Mouse (Mus musculus) bone marrow, adult 2 months (tissue): Measurements from ENCODE around the gene Meox1. TPM values are rescaled to one million over a fixed set of nuclear protein-coding genes. Genes with fewer than 3 reads are reported as not detected.
A peak's percentile ranks its signal among the peaks of the same experiment; 100 is the strongest.

Source experiments
- H3K27ac ChIP-seq: fragments of 200-500 bp; 2 replicates; pipeline ENCODE4 v1.5.1; 2012; ENCODE audit warnings: low read depth, mild to moderate bottlenecking, control low read depth, inconsistent platforms, low read length; ENCODE audit not compliant: control insufficient read depth, poor library complexity, insufficient read depth
- H3K4me1 ChIP-seq: fragments of 200-500 bp; 2 replicates; pipeline ENCODE4 v1.6.1; 2011; ENCODE audit warnings: low read length; ENCODE audit not compliant: control insufficient read depth, insufficient read depth
- H3K4me3 ChIP-seq: fragments of 200-500 bp; replicated peaks from 2 replicates; pipeline ENCODE3; 2011; ENCODE audit warnings: mild to moderate bottlenecking, low read depth, low read length, control low read depth; ENCODE audit not compliant: control insufficient read depth
- CTCF ChIP-seq: fragments of 200-500 bp; IDR thresholded peaks from 2 replicates; pipeline ENCODE4 v1.5.1; 2011; ENCODE audit warnings: low read length, control low read depth; ENCODE audit not compliant: control insufficient read depth, insufficient read depth
- POLR2A ChIP-seq: fragments of 200-500 bp; IDR thresholded peaks from 2 replicates; pipeline ENCODE4 v1.6.1; 2011; ENCODE audit warnings: low read depth, mild to moderate bottlenecking, control low read depth, low read length, borderline replicate concordance; ENCODE audit not compliant: control insufficient read depth
- WGBS: fragments of 180-500 bp; shearing (Covaris S2); methylation state at CpG from one replicate; pipeline ENCODE4 v1.1.7; 2018; 5-methylcytosine and 5-hydroxymethylcytosine counted together
- polyA plus RNA-seq: library from polyadenylated mRNA; stranded (reverse); fragments of >200 nt; gene quantifications from 2 replicates; pipeline ENCODE4 v1.2.4, GENCODE M21; 2011; ENCODE audit warnings: low replicate concordance; ENCODE audit not compliant: missing spikeins, insufficient read depth, insufficient read length

Meox1 gene
- polyA plus RNA-seq, 1 experiment = not detected

DNA sequence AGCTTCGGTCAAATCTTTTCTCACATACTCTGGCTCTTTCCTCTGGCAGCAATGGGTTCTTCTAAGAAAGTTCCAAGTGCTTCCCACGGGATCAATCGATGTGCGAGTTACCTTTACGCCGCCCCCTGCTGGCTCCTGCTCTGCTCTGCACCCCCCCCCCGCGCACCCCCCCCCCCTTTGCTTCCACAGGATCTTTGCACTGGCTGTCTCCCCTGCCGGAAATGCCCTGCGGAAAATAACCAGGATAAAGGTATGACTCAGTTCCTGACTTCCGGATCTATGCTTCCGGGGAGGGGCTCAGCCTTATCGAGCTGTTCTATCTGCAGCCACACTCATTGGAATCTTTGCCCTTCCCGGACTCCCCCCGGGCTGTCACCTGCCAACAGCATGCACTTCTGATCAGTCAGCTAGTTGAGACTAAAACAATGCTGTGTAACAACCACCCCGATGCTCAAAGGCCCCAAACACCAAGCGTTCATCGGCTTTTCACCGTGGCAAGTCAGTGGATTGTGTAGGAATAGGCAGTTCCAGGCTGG is 30.3 kb upstream of the Meox1 start:
- Histone ChIP-seq H3K27ac (no peak overlapping the region), H3K4me3 (no peak overlapping the region), H3K4me1 (no peaks in the 10 kb centered on the region)
- WGBS = 60% methylated on average over 19 of the region's 19 CpGs
- TF ChIP-seq POLR2A = no peak
- no peak for TF ChIP-seq CTCF

DNA sequence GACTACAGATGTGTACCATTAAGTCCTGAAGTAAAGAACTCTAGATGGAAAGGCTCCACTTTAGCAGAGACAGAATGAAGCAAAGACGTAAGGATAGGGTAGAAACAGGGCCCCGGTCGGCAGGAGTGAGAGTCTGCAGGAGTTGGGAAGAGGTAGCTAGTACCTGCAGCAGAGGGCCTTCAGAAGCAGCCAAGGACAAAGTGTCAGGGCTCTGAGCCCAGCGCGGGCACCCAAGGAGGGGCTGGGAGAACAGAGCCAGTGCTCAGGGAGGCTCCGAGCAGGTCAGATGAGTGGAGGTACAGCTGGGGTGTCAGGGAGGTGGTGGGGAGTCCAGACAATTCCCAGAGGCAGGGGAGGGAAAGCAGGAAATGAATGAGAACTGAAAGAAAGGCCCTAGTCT is 29.8 kb upstream of the Meox1 start:
- 85% methylated on average over 6 of the region's 6 CpGs for WGBS
- H3K27ac ChIP-seq = no peak overlapping the region
- H3K4me3 ChIP-seq = no peak overlapping the region
- H3K4me1 ChIP-seq = no peaks in the 10 kb centered on the region
- no peak for TF ChIP-seq POLR2A
- no peak for TF ChIP-seq CTCF

DNA sequence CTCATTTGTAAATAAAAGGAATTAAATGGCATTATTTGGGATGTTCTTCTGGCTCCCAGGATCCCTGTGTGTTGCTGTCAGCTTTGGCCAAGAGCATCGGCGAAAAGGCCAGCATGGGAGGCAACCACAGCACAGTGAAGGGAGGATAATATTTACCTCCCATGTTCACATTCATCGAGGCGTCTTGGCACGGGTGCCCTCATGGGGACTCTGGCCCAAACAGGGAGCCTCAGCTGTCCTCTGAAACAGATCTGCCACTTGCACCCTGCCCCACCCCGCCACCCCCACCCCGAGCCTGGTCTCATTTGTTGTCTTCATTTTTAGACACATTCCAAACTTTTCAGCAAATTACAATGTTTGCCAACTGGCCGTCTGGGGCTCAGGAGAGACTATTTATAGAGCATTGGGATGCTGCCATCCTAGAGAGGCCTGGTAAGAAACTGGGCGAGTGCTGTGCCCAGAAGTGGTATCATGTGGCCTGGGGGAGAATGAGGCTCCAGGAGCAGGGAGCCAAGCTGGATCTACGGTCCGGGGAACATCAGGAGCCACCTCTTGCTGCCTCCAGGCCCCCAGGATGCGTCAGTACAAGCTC is 27.3 kb upstream of the Meox1 start:
- WGBS = 84% methylated on average over 12 of the region's 12 CpGs
- no peak overlapping the region for H3K4me3 ChIP-seq
- TF ChIP-seq POLR2A (no peak), CTCF (no peak)
- H3K27ac ChIP-seq = no peak overlapping the region
- H3K4me1 ChIP-seq = no peaks in the 10 kb centered on the region

DNA sequence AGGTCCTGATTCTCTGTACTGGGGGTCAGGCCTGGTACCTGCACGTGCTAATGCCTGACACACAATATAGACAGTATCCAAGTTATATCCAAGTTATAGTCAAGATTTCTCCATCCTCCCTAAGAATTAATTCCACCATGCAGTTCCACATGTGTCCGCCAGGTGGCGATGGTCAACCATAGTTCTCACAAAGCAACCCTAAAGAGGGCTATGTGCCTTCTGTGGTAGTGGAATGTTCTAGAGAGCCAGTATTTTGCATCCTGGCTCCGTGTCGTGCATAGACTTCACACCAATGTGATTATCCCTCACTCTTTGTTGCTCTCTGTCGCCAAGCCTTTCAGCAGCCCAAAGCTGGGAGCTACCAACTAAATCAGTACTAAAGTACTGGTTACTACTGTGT is 25.5 kb upstream of the Meox1 start:
- TF ChIP-seq CTCF (peak; percentile 79), POLR2A (no peak)
- no peak overlapping the region for H3K4me3 ChIP-seq
- no peak overlapping the region for H3K27ac ChIP-seq
- WGBS = 3% methylated on average over 6 of the region's 6 CpGs
- no peaks in the 10 kb centered on the region for H3K4me1 ChIP-seq

DNA sequence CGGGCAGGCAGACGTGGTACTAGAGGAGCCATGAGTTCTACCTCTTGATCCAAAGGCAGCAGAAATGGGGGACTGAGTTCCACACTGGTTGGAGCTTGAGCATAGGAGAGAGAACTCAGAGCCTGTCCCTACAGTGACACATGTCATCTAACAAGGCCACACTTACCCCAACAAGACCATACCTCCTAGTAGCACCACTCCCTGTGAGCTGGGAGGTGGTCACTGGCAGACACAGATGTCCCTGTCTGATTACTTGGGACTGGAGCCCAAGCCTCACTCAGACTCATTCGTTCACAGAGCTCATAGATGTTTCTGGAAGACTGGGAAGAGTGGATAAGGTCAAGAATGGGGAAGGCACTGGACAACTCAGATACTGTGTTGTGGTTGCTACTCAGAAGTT is 24.4 kb upstream of the Meox1 start:
- H3K4me3 ChIP-seq = no peak overlapping the region
- H3K4me1 ChIP-seq = no peaks in the 10 kb centered on the region
- TF ChIP-seq CTCF = no peak
- TF ChIP-seq POLR2A = no peak
- WGBS = 69% methylated on average over 3 of the region's 3 CpGs
- H3K27ac ChIP-seq = no peak overlapping the region

DNA sequence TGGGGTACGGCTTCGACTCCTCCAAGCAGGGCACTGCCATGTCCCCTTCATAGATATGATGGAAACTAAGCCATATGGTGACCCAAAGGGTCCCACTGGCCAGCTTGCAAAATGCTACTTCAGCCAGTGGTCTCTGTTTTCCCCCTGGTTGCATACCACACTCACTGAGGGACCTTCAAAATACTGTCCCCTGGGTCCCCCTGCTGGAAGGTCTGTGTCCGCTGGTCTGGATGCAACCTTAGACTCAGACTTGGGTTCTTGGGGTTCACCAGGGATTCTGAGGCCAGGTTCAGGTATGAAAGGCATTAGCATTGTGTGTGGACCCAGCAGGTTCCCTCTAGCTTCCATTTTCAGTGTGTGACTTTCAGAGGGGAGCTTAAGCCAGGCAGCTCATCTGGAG is 22.6 kb upstream of the Meox1 start:
- TF ChIP-seq POLR2A = no peak
- TF ChIP-seq CTCF = no peak
- H3K4me3 ChIP-seq = no peak overlapping the region
- H3K27ac ChIP-seq = no peak overlapping the region
- no peaks in the 10 kb centered on the region for H3K4me1 ChIP-seq
- 64% methylated on average over 3 of the region's 3 CpGs for WGBS

DNA sequence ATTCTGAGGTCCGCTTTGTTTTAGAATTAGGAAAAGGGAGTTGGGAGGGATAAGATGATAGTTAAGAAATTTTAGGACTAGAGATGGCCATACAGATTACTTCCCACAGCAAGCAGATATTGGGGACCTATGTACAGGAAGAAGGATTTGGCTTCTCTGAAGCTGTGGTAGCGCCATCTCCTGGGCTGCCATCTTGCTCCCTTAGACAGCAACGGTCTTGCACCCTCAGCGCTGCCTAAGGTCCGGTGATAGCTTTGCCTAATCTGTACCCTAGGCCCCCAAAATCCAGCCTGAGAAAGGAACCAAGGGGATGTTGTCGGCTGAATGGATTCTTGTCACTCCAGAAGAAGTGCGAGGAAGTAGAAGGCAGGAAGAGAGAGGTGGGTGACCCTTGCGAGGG is 19.4 kb upstream of the Meox1 start:
- no peak for TF ChIP-seq POLR2A
- no peak for TF ChIP-seq CTCF
- no peak overlapping the region for H3K4me3 ChIP-seq
- 62% methylated on average over 8 of the region's 8 CpGs for WGBS
- no peaks in the 10 kb centered on the region for H3K4me1 ChIP-seq
- H3K27ac ChIP-seq = no peak overlapping the region

DNA sequence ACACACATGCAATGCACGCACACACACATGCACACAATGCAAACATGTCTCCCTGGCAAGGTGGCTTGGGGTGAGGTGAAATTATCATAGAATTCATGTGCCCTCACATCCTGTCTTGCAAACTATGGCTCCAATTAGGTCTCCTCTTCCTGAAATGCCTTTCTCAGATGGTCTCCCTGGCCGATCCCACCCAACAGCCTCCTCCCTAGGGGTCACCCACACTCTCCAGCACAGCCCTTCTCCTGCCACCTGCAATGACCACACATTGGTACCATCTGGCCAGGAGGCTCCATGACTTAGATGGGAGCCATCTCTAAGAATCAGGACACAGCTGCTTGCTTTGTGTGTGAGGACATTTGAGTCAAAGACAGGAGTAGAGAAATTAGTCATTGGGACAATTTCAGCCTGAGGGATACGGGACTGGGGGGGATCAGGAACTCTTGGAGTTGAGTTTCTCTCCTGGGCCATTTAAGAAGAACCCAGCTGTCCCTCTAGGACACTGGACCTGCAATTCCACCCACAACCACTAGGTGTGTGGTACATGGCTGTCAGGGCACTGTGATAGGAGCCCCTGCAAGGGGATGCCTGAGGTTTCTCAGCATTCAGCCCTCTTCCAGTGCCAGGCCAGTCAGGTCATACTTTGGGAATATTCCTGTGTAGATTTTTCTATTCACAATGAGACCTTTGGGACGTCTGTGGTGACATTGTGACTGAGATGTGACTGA is 17.8 kb upstream of the Meox1 start:
- TF ChIP-seq POLR2A = no peak
- peak; percentile 51; the same call in 1 of the 2 replicates for TF ChIP-seq CTCF
- H3K4me1 ChIP-seq = no peaks in the 10 kb centered on the region
- 61% methylated on average over 4 of the region's 4 CpGs for WGBS

DNA sequence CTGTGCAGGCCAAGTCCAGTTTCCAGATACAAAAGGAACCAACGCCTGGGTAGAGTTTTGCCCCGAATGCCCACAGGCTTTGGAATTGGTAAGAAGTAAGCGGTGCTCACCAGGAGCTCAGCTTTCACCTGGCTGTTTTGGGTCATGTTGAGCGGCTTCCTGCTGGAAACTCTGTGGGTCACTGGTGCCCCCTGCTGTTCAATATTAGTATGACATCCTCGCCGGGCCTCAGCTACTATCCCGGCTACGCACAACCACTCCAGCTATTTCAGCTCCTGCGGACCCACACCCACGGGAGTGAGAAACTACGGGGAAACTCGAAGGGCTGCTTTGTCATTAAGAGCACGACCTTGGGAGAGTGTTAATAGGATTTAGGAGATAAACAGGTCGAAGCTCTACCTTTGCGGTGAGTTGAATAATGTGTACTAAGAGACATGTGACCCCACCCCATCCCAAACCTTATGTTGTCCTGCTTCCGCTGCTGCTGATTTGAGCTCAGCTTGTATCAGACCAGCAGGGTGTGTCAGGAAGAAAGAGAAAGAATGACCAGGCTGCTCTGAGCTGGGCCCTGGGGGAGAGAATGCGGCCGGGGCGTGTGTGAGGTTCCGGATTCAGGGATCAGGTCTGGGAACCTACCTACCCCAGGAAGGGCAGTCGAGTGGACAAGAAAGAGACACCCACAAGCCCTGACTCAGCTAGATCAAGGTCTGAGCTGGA is 16.2 kb upstream of the Meox1 start:
- 25% methylated on average over 21 of the region's 21 CpGs for WGBS
- Histone ChIP-seq H3K4me1 (no peaks in the 10 kb centered on the region), H3K4me3 (no peak overlapping the region), H3K27ac (no peak overlapping the region)
- TF ChIP-seq CTCF (peak; percentile 71), POLR2A (no peak)

More for the DNA sequence above, 17.8 kb upstream of the Meox1 start:
- H3K27ac ChIP-seq = no peak overlapping the region
- no peak overlapping the region for H3K4me3 ChIP-seq
